Mouse (Mus musculus) forebrain, postnatal 0 days (tissue): Measurements from ENCODE around the gene Gm49388. TPM values are rescaled to one million over a fixed set of nuclear protein-coding genes. Genes with fewer than 3 reads are reported as not detected.
A peak's percentile ranks its signal among the peaks of the same experiment; 100 is the strongest.

Experiments
- ATAC-seq: fragments of 200-750 bp; cut with Nextera tagmentation; 2 replicates; pipeline ENCODE4 v1.8.0; 2017; ENCODE audit warnings: mild to moderate bottlenecking, moderate library complexity
- DNase-seq: peaks from one replicate; pipeline ENCODE4 v3.0.0-alpha.2; 2015
- H3K27ac ChIP-seq: fragments of 300-500 bp; sonication (generic); 2 replicates; pipeline ENCODE4 v1.5.1; 2014; ENCODE audit warnings: low read depth, mild to moderate bottlenecking, antibody characterized with exemption, low read length, moderate library complexity, mixed read lengths
- H3K27me3 ChIP-seq: fragments of 300-500 bp; sonication (generic); 2 replicates; pipeline ENCODE4 v1.6.1; 2014; ENCODE audit warnings: mild to moderate bottlenecking, low read length, mixed read lengths; ENCODE audit not compliant: insufficient read depth
- H3K36me3 ChIP-seq: fragments of 300-500 bp; sonication (generic); 2 replicates; pipeline ENCODE4 v1.6.1; 2014; ENCODE audit warnings: mild to moderate bottlenecking, moderate library complexity; ENCODE audit not compliant: insufficient read depth
- H3K4me1 ChIP-seq: fragments of 300-500 bp; sonication (generic); 2 replicates; pipeline ENCODE4 v1.6.1; 2014; ENCODE audit warnings: antibody characterized with exemption; ENCODE audit not compliant: insufficient read depth
- H3K4me2 ChIP-seq: fragments of 300-500 bp; sonication (generic); 2 replicates; pipeline ENCODE4 v1.6.1; 2014; ENCODE audit warnings: low read depth, mild to moderate bottlenecking, moderate library complexity
- H3K4me3 ChIP-seq: fragments of 300-500 bp; sonication (generic); 2 replicates; pipeline ENCODE4 v1.5.1; 2014; ENCODE audit warnings: low read depth, low read length, mixed read lengths
- H3K9ac ChIP-seq: fragments of 300-500 bp; sonication (generic); 2 replicates; pipeline ENCODE4 v1.6.1; 2014; ENCODE audit warnings: mild to moderate bottlenecking
- H3K9me3 ChIP-seq: fragments of 300-500 bp; sonication (generic); 2 replicates; pipeline ENCODE4 v1.6.1; 2016; ENCODE audit warnings: low read length
- CTCF ChIP-seq: sonication (generic); IDR thresholded peaks from 2 replicates; pipeline ENCODE4 v1.5.1; 2016; ENCODE audit warnings: antibody characterized with exemption, control low read depth, low read depth
- WGBS: fragments of 180-500 bp; shearing (Covaris S2); extraction: QIAGEN DNeasy Blood & Tissue Kit; methylation state at CpG from one replicate; pipeline ENCODE4 v1.1.7; 2014; 5-methylcytosine and 5-hydroxymethylcytosine counted together
- polyA plus RNA-seq: library from polyadenylated mRNA; unstranded; fragments of >200 nt; fragmentation: Nextera tagmentation; extraction: Ambion mirVana; gene quantifications from 2 replicates; pipeline ENCODE4 v1.2.1, GENCODE M21; 2015
- total RNA-seq: library from RNA; depleted of rRNA; stranded (reverse); fragments of >200 nt; gene quantifications from 2 replicates; pipeline ENCODE4 v1.2.3, GENCODE M21; 2014

Gm49388 gene
- total and polyA plus RNA-seq, 2 experiments from 2014 or later, result 0.05 TPM; not detected in 1

DNA sequence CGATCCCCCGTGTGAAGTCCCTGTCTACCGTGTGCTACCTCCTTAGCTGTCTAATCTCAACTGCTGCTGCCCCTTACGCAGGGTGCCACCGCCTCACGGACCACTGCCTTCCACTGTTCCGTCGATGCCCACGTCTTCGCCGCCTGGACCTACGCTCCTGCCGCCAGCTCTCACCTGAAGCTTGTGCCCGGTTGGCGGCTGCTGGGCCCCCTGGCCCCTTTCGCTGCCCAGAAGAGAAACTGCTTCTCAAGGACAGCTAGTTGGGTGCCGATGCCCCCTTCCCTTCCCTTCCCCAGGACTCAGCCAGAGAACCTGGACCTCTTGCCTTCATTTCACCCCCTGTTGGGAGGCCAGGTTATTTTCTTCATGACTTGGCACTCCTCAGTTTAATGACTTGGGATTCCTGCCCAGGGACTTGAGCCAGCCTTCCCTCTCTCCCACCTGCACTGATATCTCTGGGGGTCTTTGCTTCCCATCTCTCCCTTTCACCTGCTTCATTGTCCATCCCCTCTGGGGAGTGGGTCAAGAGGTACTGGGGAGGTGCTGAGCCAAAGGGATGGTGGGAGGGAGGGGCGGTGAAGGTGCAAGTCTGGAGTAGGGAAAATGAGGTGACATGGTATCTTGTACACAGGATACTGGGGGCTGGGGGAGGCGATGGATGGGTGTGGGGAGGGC, 17.6 kb upstream of the Gm49388 start:
- Histone ChIP-seq H3K27me3 (no peaks in the 10 kb centered on the region), H3K9ac (no peak overlapping the region), H3K4me1 (peaks cover 7% of the 10 kb centered on the region), H3K36me3 (peaks cover 51% of the 10 kb centered on the region), H3K4me2 (no peak overlapping the region), H3K9me3 (no peaks in the 10 kb centered on the region), H3K27ac (peak overlapping the region; percentile 79), H3K4me3 (no peak overlapping the region)
- DNase-seq (no peak), ATAC-seq (no peak)
- 90% methylated on average over 19 of the region's 19 CpGs for WGBS
- no peak for TF ChIP-seq CTCF

GRCm38 (mm10) chr7:127768346-127768996, 16.9 kb upstream of the Gm49388 start:
- Histone ChIP-seq H3K27ac (peak overlapping the region; percentile 79), H3K4me3 (no peak overlapping the region), H3K4me1 (peaks cover 7% of the 10 kb centered on the region), H3K27me3 (no peaks in the 10 kb centered on the region), H3K9ac (no peak overlapping the region), H3K4me2 (peak overlapping the region; percentile 69; the same call in 1 of the 2 replicates), H3K9me3 (no peaks in the 10 kb centered on the region), H3K36me3 (peaks cover 47% of the 10 kb centered on the region)
- no peak for DNase-seq
- WGBS, result 42% methylated on average over 13 of the region's 13 CpGs
- ATAC-seq, result no peak
- TF ChIP-seq CTCF, result peak; percentile 42

GRCm38 (mm10) chr7:127768997-127769593, 16.3 kb upstream of the Gm49388 start:
- Histone ChIP-seq H3K9me3 (no peaks in the 10 kb centered on the region), H3K4me1 (peaks cover 7% of the 10 kb centered on the region), H3K27ac (peak overlapping the region; percentile 85), H3K4me3 (peak overlapping the region; percentile 47), H3K4me2 (peak overlapping the region; percentile 69), H3K36me3 (peaks cover 41% of the 10 kb centered on the region), H3K27me3 (no peaks in the 10 kb centered on the region), H3K9ac (peak overlapping the region; percentile 62)
- ATAC-seq (peak; percentile 95), DNase-seq (peak; percentile 96)
- 2% methylated on average over 15 of the region's 16 CpGs for WGBS
- no peak for TF ChIP-seq CTCF

DNA sequence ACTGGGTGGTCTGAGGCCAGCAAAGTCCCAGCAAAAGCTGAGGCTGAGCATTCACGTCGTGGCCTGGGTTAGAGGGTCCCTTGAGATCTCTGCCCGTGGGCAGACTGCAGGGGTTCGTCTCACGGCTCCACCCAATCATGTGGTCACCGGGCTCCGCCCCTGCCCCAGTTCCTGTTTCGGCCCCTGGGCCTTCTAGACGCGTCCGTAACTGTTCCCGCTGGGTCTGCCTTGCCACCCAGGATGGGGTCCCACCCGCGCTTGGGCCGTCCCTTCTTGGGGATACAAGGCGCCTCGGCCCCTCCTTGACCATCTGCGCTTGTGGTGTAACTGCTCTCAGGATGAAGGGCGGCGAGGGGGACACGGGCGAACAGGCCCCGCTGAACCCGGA, 15.8 kb upstream of the Gm49388 start, which contains the start of gene Orai3:
Orai3 (plus strand) TSS at position 165 of the 388 bp plus-strand sequence.
- Histone ChIP-seq H3K4me2 (peak within 1 kb of the TSS; percentile 69), H3K27me3 (no peaks in the 10 kb centered on the region), H3K4me1 (peaks cover 7% of the 10 kb centered on the region), H3K9me3 (no peaks in the 10 kb centered on the region), H3K36me3 (peaks cover 35% of the 10 kb centered on the region), H3K4me3 (peak within 1 kb of the TSS; percentile 47), H3K27ac (peak within 1 kb of the TSS; percentile 85), H3K9ac (peak within 1 kb of the TSS; percentile 62)
- WGBS, result 3% methylated on average over 24 of the region's 24 CpGs
- TF ChIP-seq CTCF, result no peak
- ATAC-seq (peak; percentile 62), DNase-seq (peak; percentile 77)

GRCm38 (mm10) chr7:127770039-127770905, 15.1 kb upstream of the Gm49388 start:
- TF ChIP-seq CTCF, result no peak
- H3K27ac ChIP-seq, result peak overlapping the region; percentile 85
- H3K4me3 ChIP-seq, result peak overlapping the region; percentile 47
- 8% methylated on average over 27 of the region's 27 CpGs for WGBS
- peak; percentile 35 for DNase-seq
- H3K9me3 ChIP-seq, result no peaks in the 10 kb centered on the region
- no peaks in the 10 kb centered on the region for H3K27me3 ChIP-seq
- peak overlapping the region; percentile 69 for H3K4me2 ChIP-seq
- peaks cover 29% of the 10 kb centered on the region for H3K36me3 ChIP-seq
- peak overlapping the region; percentile 62 for H3K9ac ChIP-seq
- 0 out of 2 replicates have a peak, but pooled peaks have one; percentile 6 for ATAC-seq
- H3K4me1 ChIP-seq, result peaks cover 7% of the 10 kb centered on the region

GRCm38 (mm10) chr7:127771262-127771661, 14.1 kb upstream of the Gm49388 start:
- no peaks in the 10 kb centered on the region for H3K27me3 ChIP-seq
- WGBS, result 64% methylated on average over 5 of the region's 5 CpGs
- H3K27ac ChIP-seq, result no peak overlapping the region
- ATAC-seq (no peak), DNase-seq (peak; percentile 18)
- no peaks in the 10 kb centered on the region for H3K9me3 ChIP-seq
- TF ChIP-seq CTCF, result no peak
- no peak overlapping the region for H3K4me3 ChIP-seq
- H3K4me2 ChIP-seq, result no peak overlapping the region
- peaks cover 7% of the 10 kb centered on the region for H3K4me1 ChIP-seq
- H3K9ac ChIP-seq, result no peak overlapping the region
- peaks cover 19% of the 10 kb centered on the region for H3K36me3 ChIP-seq
